Mouse (Mus musculus) neutrophil, adult 5-6 weeks (primary cell): Measurements from ENCODE around the gene Trim65. TPM values are rescaled to one million over a fixed set of nuclear protein-coding genes. Genes with fewer than 3 reads are reported as not detected.
"Not testable (repeated sequence)": the region's sequence is repeated elsewhere in the genome, so short reads cannot be mapped to it uniquely, and the experiment has no call there.

Experiments
- ATAC-seq: fragments of 151-379, 151-347 bp; 2 replicates; pipeline ENCODE4 v1.8.0; 2017; ENCODE audit warnings: mild to moderate bottlenecking, moderate TSS enrichment; ENCODE audit not compliant: insufficient number of reproducible peaks, poor library complexity, low FRiP score, severe bottlenecking; ENCODE audit errors: extremely low read depth
- total RNA-seq: library from RNA; stranded (forward); fragments of 200-1000 nt; gene quantifications from 2 replicates; pipeline ENCODE4 v1.2.3, GENCODE M21; 2017

Trim65 gene
- total RNA-seq, 1 experiment from 2014 or later, result 21.2 TPM

- ATAC-seq, result no peak
These were observed 12.5 kb upstream of the Trim65 start for GRCm38 (mm10) chr11:116143468-116143867.

GRCm38 (mm10) chr11:116142211-116142991 lies 11.5 kb upstream of the Trim65 start:
- no peak for ATAC-seq

GRCm38 (mm10) chr11:116138468-116139138 lies 7.7 kb upstream of the Trim65 start, which contains the start of gene Mrpl38:
Gene Mrpl38, minus strand, starts transcription at chr11:116138868.
- peak; percentile 91 for ATAC-seq

- ATAC-seq, result no peak
These were observed 7.2 kb upstream of the Trim65 start for GRCm38 (mm10) chr11:116138096-116138467.

GRCm38 (mm10) chr11:116134171-116134570 lies 3.2 kb upstream of the Trim65 start:
- ATAC-seq, result no peak

- ATAC-seq, result no peak
These were observed 2.6 kb upstream of the Trim65 start for GRCm38 (mm10) chr11:116133497-116133896.

GRCm38 (mm10) chr11:116132366-116133333 lies 1.7 kb upstream of the Trim65 start:
- ATAC-seq, result no peak

- ATAC-seq, result no peak
These were observed 632 bp upstream of the Trim65 start for GRCm38 (mm10) chr11:116131349-116132170.

GRCm38 (mm10) chr11:116129993-116130487 lies 888 bp downstream of the Trim65 start:
- no peak for ATAC-seq

GRCm38 (mm10) chr11:116129091-116129790 lies 1.7 kb downstream of the Trim65 start:
- no peak for ATAC-seq

- no peak for ATAC-seq
These were observed 2.9 kb downstream of the Trim65 start for GRCm38 (mm10) chr11:116127986-116128385.

- ATAC-seq, result no peak
These were observed 3.6 kb downstream of the Trim65 start, which contains the start of gene Trim47 for GRCm38 (mm10) chr11:116127156-116127980. Gene Trim47, minus strand, starts transcription at chr11:116127210.

GRCm38 (mm10) chr11:116126261-116126660 lies 4.7 kb downstream of the Trim65 start:
- no peak for ATAC-seq

- not testable (repeated sequence) for ATAC-seq
These were observed 9.1 kb downstream of the Trim65 start for GRCm38 (mm10) chr11:116121731-116122245.

GRCm38 (mm10) chr11:116117819-116118218 lies 13.1 kb downstream of the Trim65 start:
- no peak for ATAC-seq

- no peak for ATAC-seq
These were observed 13.7 kb downstream of the Trim65 start for GRCm38 (mm10) chr11:116117241-116117640.
